Mouse (Mus musculus) heart, postnatal 0 days (tissue): ENCODE results near the gene Gzmg. TPM values are rescaled to one million over a fixed set of nuclear protein-coding genes. Genes with fewer than 3 reads are reported as not detected.
"Not testable (repeated sequence)": the region's sequence is repeated elsewhere in the genome, so short reads cannot be mapped to it uniquely, and the experiment has no call there.

ENCODE experiments used
- ATAC-seq: fragments of 200-750 bp; cut with Nextera tagmentation; 2 replicates; pipeline ENCODE4 v1.8.0; 2017; ENCODE audit warnings: low read depth, moderate number of reproducible peaks, moderate library complexity; ENCODE audit not compliant: insufficient read depth
- DNase-seq: peaks from one replicate; pipeline ENCODE4 v3.0.0-alpha.2; 2016; ENCODE audit warnings: low spot score
- H3K27ac ChIP-seq: fragments of 300-500 bp; sonication (generic); 2 replicates; pipeline ENCODE4 v1.5.1; 2014; ENCODE audit warnings: low read depth, mild to moderate bottlenecking
- H3K27me3 ChIP-seq: fragments of 300-500 bp; sonication (generic); 2 replicates; pipeline ENCODE4 v1.6.1; 2014; ENCODE audit warnings: low read length, mixed read lengths; ENCODE audit not compliant: control insufficient read depth, insufficient read depth
- H3K36me3 ChIP-seq: fragments of 300-500 bp; sonication (generic); replicated peaks from 2 replicates; pipeline ENCODE4 v1.6.1; 2014; ENCODE audit warnings: low read length, mixed read lengths; ENCODE audit not compliant: control insufficient read depth, insufficient read depth
- H3K4me1 ChIP-seq: fragments of 300-500 bp; sonication (generic); 2 replicates; pipeline ENCODE4 v1.6.1; 2014; ENCODE audit warnings: antibody characterized with exemption; ENCODE audit not compliant: control insufficient read depth, insufficient read depth
- H3K4me2 ChIP-seq: fragments of 300-500 bp; sonication (generic); 2 replicates; pipeline ENCODE4 v1.6.1; 2014; ENCODE audit warnings: low read depth, mild to moderate bottlenecking, low read length, moderate library complexity
- H3K4me3 ChIP-seq: fragments of 300-500 bp; sonication (generic); 2 replicates; pipeline ENCODE4 v1.5.1; 2014; ENCODE audit warnings: low read depth, low read length
- H3K9ac ChIP-seq: fragments of 300-500 bp; sonication (generic); replicated peaks from 2 replicates; pipeline ENCODE4 v1.6.1; 2014; ENCODE audit warnings: low read depth, low read length, mixed read lengths
- H3K9me3 ChIP-seq: fragments of 300-500 bp; sonication (generic); replicated peaks from 2 replicates; pipeline ENCODE4 v1.6.1; 2016; ENCODE audit warnings: low read length; ENCODE audit not compliant: control insufficient read depth
- CTCF ChIP-seq: IDR thresholded peaks from 2 replicates; pipeline ENCODE4 v1.5.1; 2016; ENCODE audit warnings: antibody characterized with exemption, control low read depth, low read depth
- EP300 ChIP-seq: IDR thresholded peaks from 2 replicates; pipeline ENCODE4 v1.6.1; 2016; ENCODE audit warnings: antibody characterized with exemption, low read depth
- WGBS: fragments of 180-500 bp; shearing (Covaris S2); extraction: QIAGEN DNeasy Blood & Tissue Kit; methylation state at CpG from one replicate; pipeline ENCODE4 v1.1.7; 2014; 5-methylcytosine and 5-hydroxymethylcytosine counted together
- polyA plus RNA-seq: library from polyadenylated mRNA; unstranded; fragments of >200 nt; fragmentation: Nextera tagmentation; extraction: Ambion mirVana; gene quantifications from 2 replicates; pipeline ENCODE4 v1.2.1, GENCODE M21; 2015
- total RNA-seq: library from RNA; depleted of rRNA; stranded (reverse); fragments of >200 nt; gene quantifications from 2 replicates; pipeline ENCODE4 v1.2.3, GENCODE M21; 2014; ENCODE audit warnings: low replicate concordance

Gzmg gene
- total and polyA plus RNA-seq, 2 experiments from 2014 or later = not detected

- Histone ChIP-seq H3K4me1 (no peaks in the 10 kb centered on the region), H3K27me3 (no peaks in the 10 kb centered on the region), H3K4me3 (no peak overlapping the region), H3K27ac (no peak overlapping the region), H3K36me3 (no peaks in the 10 kb centered on the region), H3K4me2 (no peak overlapping the region), H3K9me3 (no peaks in the 10 kb centered on the region), H3K9ac (no peak overlapping the region)
- ATAC-seq (no peak), DNase-seq (no peak)
- TF ChIP-seq CTCF = peak; percentile 7; the same call in 1 of the 2 replicates
- no peak for TF ChIP-seq EP300
- WGBS = 56% methylated on average over 2 of the region's 2 CpGs
Measured at GRCm38 (mm10) chr14:56155340-56155739, 4.0 kb downstream of the Gzmg start.

GRCm38 (mm10) chr14:56133675-56134074, 25.7 kb downstream of the Gzmg start:
- not testable (repeated sequence) for H3K36me3 ChIP-seq, H3K4me2 ChIP-seq, H3K9me3 ChIP-seq, ATAC-seq, H3K27ac ChIP-seq, H3K4me3 ChIP-seq, H3K9ac ChIP-seq, H3K4me1 ChIP-seq, H3K27me3 ChIP-seq, DNase-seq
- 65% methylated on average over 1 of the region's 1 CpGs for WGBS

GRCm38 (mm10) chr14:56132508-56132907, 26.9 kb downstream of the Gzmg start, which contains the start of gene Gzmd:
TSS of gene Gzmd (minus strand) at chr14:56132608.
- H3K4me2 ChIP-seq, H3K27ac ChIP-seq, DNase-seq, H3K9ac ChIP-seq, ATAC-seq, H3K36me3 ChIP-seq, H3K27me3 ChIP-seq, H3K4me1 ChIP-seq, H3K9me3 ChIP-seq, H3K4me3 ChIP-seq: not testable (repeated sequence)
- WGBS = 62% methylated on average over 2 of the region's 2 CpGs

- H3K4me2 ChIP-seq = no peak overlapping the region
- H3K27ac ChIP-seq = no peak overlapping the region
- H3K9ac ChIP-seq = no peak overlapping the region
- H3K36me3 ChIP-seq = no peaks in the 10 kb centered on the region
- WGBS = 41% methylated on average over 3 of the region's 3 CpGs
- no peak overlapping the region for H3K4me3 ChIP-seq
- H3K27me3 ChIP-seq = no peaks in the 10 kb centered on the region
- H3K9me3 ChIP-seq = no peaks in the 10 kb centered on the region
- DNase-seq (no peak), ATAC-seq (no peak)
- TF ChIP-seq EP300 (no peak), CTCF (peak; percentile 17; the same call in 1 of the 2 replicates)
- H3K4me1 ChIP-seq = no peaks in the 10 kb centered on the region
Measured at GRCm38 (mm10) chr14:56128341-56128740, 31.0 kb downstream of the Gzmg start.

- H3K27ac ChIP-seq = no peak overlapping the region
- 81% methylated on average over 3 of the region's 3 CpGs for WGBS
Measured at GRCm38 (mm10) chr14:56123516-56123915, 35.9 kb downstream of the Gzmg start.

GRCm38 (mm10) chr14:56120525-56120924, 38.9 kb downstream of the Gzmg start, which contains the start of gene Gzme:
TSS of gene Gzme (minus strand) at chr14:56120625.
- Histone ChIP-seq H3K27me3 (no peaks in the 10 kb centered on the region), H3K9me3 (no peaks in the 10 kb centered on the region), H3K4me2 (no peak within 1 kb of the TSS), H3K36me3 (no peaks in the 10 kb centered on the region), H3K4me1 (no peaks in the 10 kb centered on the region), H3K27ac (no peak within 1 kb of the TSS), H3K9ac (no peak within 1 kb of the TSS), H3K4me3 (no peak within 1 kb of the TSS)
- no peak for DNase-seq
- no peak for ATAC-seq
- TF ChIP-seq CTCF = no peak
- no peak for TF ChIP-seq EP300

More at GRCm38 (mm10) chr14:56123516-56123915, 35.9 kb downstream of the Gzmg start:
- no peaks in the 10 kb centered on the region for H3K4me1 ChIP-seq
- no peaks in the 10 kb centered on the region for H3K27me3 ChIP-seq
- no peak overlapping the region for H3K4me3 ChIP-seq
- H3K9me3 ChIP-seq = no peaks in the 10 kb centered on the region
- H3K4me2 ChIP-seq = no peak overlapping the region
- H3K36me3 ChIP-seq = no peaks in the 10 kb centered on the region
- TF ChIP-seq EP300 (no peak), CTCF (no peak)
- no peak overlapping the region for H3K9ac ChIP-seq
- no peak for ATAC-seq
- no peak for DNase-seq

GRCm38 (mm10) chr14:56115531-56116310, 43.7 kb downstream of the Gzmg start:
- 83% methylated on average over 33 of the region's 33 CpGs for WGBS
- ATAC-seq, H3K9ac ChIP-seq, H3K27ac ChIP-seq, DNase-seq, H3K27me3 ChIP-seq, H3K4me1 ChIP-seq, H3K4me2 ChIP-seq, H3K4me3 ChIP-seq, H3K36me3 ChIP-seq, H3K9me3 ChIP-seq: not testable (repeated sequence)
